Mouse (Mus musculus): Measurements from ENCODE around the gene Sgk1.

GRCm38 (mm10) chr10:21961111-21961510, 79.1 kb downstream of the Sgk1 start:
- no peak for TF ChIP-seq CTCF (IDR thresholded peaks at IDR 0.05; ENCODE audit: low read depth, low read length)
- no peak for TF ChIP-seq GATA1 (IDR thresholded peaks at IDR 0.05; ENCODE audit: borderline replicate concordance, low read length)
- TF ChIP-seq TAL1 (conservative IDR thresholded peaks at IDR 0.05; ENCODE audit: low read depth, low read length) = no peak

All from G1E (cell line).